Mouse (Mus musculus): ENCODE results near the gene Sh3pxd2b.

Gene Sh3pxd2b

GRCm38 (mm10) chr11:32347607-32348432 lies at the start of gene Sh3pxd2b:
Gene Sh3pxd2b (plus strand): TSS chr11:32347820.
- DNase-seq (ENCODE audit: low spot score in 2 of 2): no peak

GRCm38 (mm10) chr11:32297866-32298531 lies 49.6 kb upstream of the Sh3pxd2b start:
- DNase-seq (ENCODE audit: low spot score in 2 of 2): no peak

GRCm38 (mm10) chr11:32298532-32298918 lies 49.1 kb upstream of the Sh3pxd2b start:
- DNase-seq (ENCODE audit: low spot score in 2 of 2): no peak

- peak; percentile 72 to 77 for DNase-seq (ENCODE audit: low spot score in 2 of 2)
Observed at GRCm38 (mm10) chr11:32299865-32300264, 47.8 kb upstream of the Sh3pxd2b start, which contains the start of gene Hbq1a. Gene Hbq1a (plus strand): TSS chr11:32300069.

GRCm38 (mm10) chr11:32300279-32301267 lies 47.0 kb upstream of the Sh3pxd2b start:
- no peak for DNase-seq (ENCODE audit: low spot score in 2 of 2)

GRCm38 (mm10) chr11:32301506-32301905 lies 46.1 kb upstream of the Sh3pxd2b start:
- no peak for DNase-seq (ENCODE audit: low spot score in 2 of 2)

- DNase-seq (ENCODE audit: low spot score in 2 of 2): peak; percentile 53 to 54
Observed at GRCm38 (mm10) chr11:32302824-32303419, 44.7 kb upstream of the Sh3pxd2b start.

GRCm38 (mm10) chr11:32303455-32303854 lies 44.2 kb upstream of the Sh3pxd2b start:
- DNase-seq (ENCODE audit: low spot score in 2 of 2): no peak

- DNase-seq (ENCODE audit: low spot score in 2 of 2): no peak
Observed at GRCm38 (mm10) chr11:32307006-32307405, 40.6 kb upstream of the Sh3pxd2b start.

GRCm38 (mm10) chr11:32309446-32309845 lies 38.2 kb upstream of the Sh3pxd2b start:
- DNase-seq (ENCODE audit: low spot score in 2 of 2): no peak

- no peak for DNase-seq (ENCODE audit: low spot score in 2 of 2)
Observed at GRCm38 (mm10) chr11:32309928-32310327, 37.7 kb upstream of the Sh3pxd2b start.

GRCm38 (mm10) chr11:32316009-32316408 lies 31.6 kb upstream of the Sh3pxd2b start:
- DNase-seq (ENCODE audit: low spot score in 2 of 2): no peak

GRCm38 (mm10) chr11:32320507-32321195 lies 27.0 kb upstream of the Sh3pxd2b start:
- no peak for DNase-seq (ENCODE audit: low spot score in 2 of 2)

- DNase-seq (ENCODE audit: low spot score in 2 of 2): peak; percentile 68 to 71
Observed at GRCm38 (mm10) chr11:32321196-32321565, 26.4 kb upstream of the Sh3pxd2b start.

- peak; percentile 90 for DNase-seq (ENCODE audit: low spot score in 2 of 2)
Observed at GRCm38 (mm10) chr11:32324609-32325008, 23.0 kb upstream of the Sh3pxd2b start.

- no peak for DNase-seq (ENCODE audit: low spot score in 2 of 2)
Observed at GRCm38 (mm10) chr11:32331075-32331474, 16.5 kb upstream of the Sh3pxd2b start.

- DNase-seq (ENCODE audit: low spot score in 2 of 2): no peak
Observed at GRCm38 (mm10) chr11:32331861-32332260, 15.8 kb upstream of the Sh3pxd2b start.

- DNase-seq (ENCODE audit: low spot score in 2 of 2): no peak
Observed at GRCm38 (mm10) chr11:32333235-32333634, 14.4 kb upstream of the Sh3pxd2b start.

GRCm38 (mm10) chr11:32336435-32336907 lies 11.1 kb upstream of the Sh3pxd2b start:
- DNase-seq (ENCODE audit: low spot score in 2 of 2): no peak

- DNase-seq (ENCODE audit: low spot score in 2 of 2): no peak
Observed at GRCm38 (mm10) chr11:32339131-32339531, 8.5 kb upstream of the Sh3pxd2b start.

Measured in right cerebral cortex, adult 2 months (tissue).